Mouse (Mus musculus) forebrain, embryonic 14.5 days (tissue): ENCODE measurements around the gene Il23a. TPM values are rescaled to one million over a fixed set of nuclear protein-coding genes. Genes with fewer than 3 reads are reported as not detected.

Experiments
- ATAC-seq: fragments of 200-750 bp; cut with Nextera tagmentation; 2 replicates; pipeline ENCODE4 v1.8.0; 2017; ENCODE audit warnings: mild to moderate bottlenecking, moderate library complexity
- DNase-seq: peaks from one replicate; pipeline ENCODE4 v3.0.0-alpha.2; 2015; ENCODE audit warnings: low spot score
- H3K27ac ChIP-seq: fragments of 300-500 bp; sonication (generic); 2 replicates; pipeline ENCODE4 v1.5.1; 2014; ENCODE audit warnings: low read depth, mild to moderate bottlenecking, control low read depth, low read length, moderate library complexity
- H3K27me3 ChIP-seq: fragments of 300-500 bp; sonication (generic); replicated peaks from 2 replicates; pipeline ENCODE4 v1.6.1; 2014; ENCODE audit warnings: low read length, control low read depth, mixed read lengths; ENCODE audit not compliant: control insufficient read depth, insufficient read depth
- H3K36me3 ChIP-seq: fragments of 300-500 bp; sonication (generic); 2 replicates; pipeline ENCODE4 v1.6.1; 2014; ENCODE audit warnings: low read length, control low read depth; ENCODE audit not compliant: control insufficient read depth, insufficient read depth
- H3K4me1 ChIP-seq: fragments of 300-500 bp; sonication (generic); 2 replicates; pipeline ENCODE4 v1.6.1; 2014; ENCODE audit warnings: antibody characterized with exemption, low read length, control low read depth; ENCODE audit not compliant: control insufficient read depth, insufficient read depth
- H3K4me2 ChIP-seq: fragments of 300-500 bp; sonication (generic); 2 replicates; pipeline ENCODE4 v1.6.1; 2014; ENCODE audit warnings: mild to moderate bottlenecking, control low read depth, low read length
- H3K4me3 ChIP-seq: fragments of 300-500 bp; sonication (generic); 2 replicates; pipeline ENCODE4 v1.5.1; 2014; ENCODE audit warnings: low read depth, low read length, control low read depth
- H3K9ac ChIP-seq: fragments of 300-500 bp; sonication (generic); 2 replicates; pipeline ENCODE4 v1.6.1; 2014; ENCODE audit warnings: mild to moderate bottlenecking, low read length, control low read depth, moderate library complexity
- H3K9me3 ChIP-seq: fragments of 300-500 bp; sonication (generic); replicated peaks from 2 replicates; pipeline ENCODE4 v1.6.1; 2016; ENCODE audit warnings: low read length, control low read depth, mixed read lengths; ENCODE audit not compliant: control insufficient read depth
- WGBS: fragments of 180-500 bp; shearing (Covaris S2); extraction: QIAGEN DNeasy Blood & Tissue Kit; methylation state at CpG from one replicate; pipeline ENCODE4 v1.1.7; 2014; 5-methylcytosine and 5-hydroxymethylcytosine counted together
- polyA plus RNA-seq: library from polyadenylated mRNA; unstranded; fragments of >200 nt; fragmentation: Nextera tagmentation; extraction: Ambion mirVana; gene quantifications from 2 replicates; pipeline ENCODE4 v1.2.1, GENCODE M21; 2014

The Il23a gene
- polyA plus RNA-seq, 1 experiment from 2014 or later: not detected

- Histone ChIP-seq H3K27ac (no peak overlapping the region), H3K27me3 (no peaks in the 10 kb centered on the region), H3K4me1 (peaks cover 16% of the 10 kb centered on the region), H3K4me3 (peak overlapping the region; percentile 93), H3K9ac (peak overlapping the region; percentile 98), H3K4me2 (peak overlapping the region; percentile 85), H3K9me3 (no peaks in the 10 kb centered on the region), H3K36me3 (peaks cover 58% of the 10 kb centered on the region)
- DNase-seq (no peak), ATAC-seq (no peak)
- WGBS: 61% methylated on average over 12 of the region's 12 CpGs
These were observed 23.1 kb upstream of the Il23a start for GRCm38 (mm10) chr10:128321641-128322040.

- Histone ChIP-seq H3K9me3 (no peaks in the 10 kb centered on the region), H3K4me3 (no peak overlapping the region), H3K9ac (no peak overlapping the region), H3K36me3 (peaks cover 87% of the 10 kb centered on the region), H3K4me2 (no peak overlapping the region), H3K4me1 (no peaks in the 10 kb centered on the region), H3K27me3 (no peaks in the 10 kb centered on the region), H3K27ac (no peak overlapping the region)
- WGBS: 94% methylated on average over 8 of the region's 8 CpGs
- ATAC-seq (no peak), DNase-seq (no peak)
These were observed 17.0 kb upstream of the Il23a start for GRCm38 (mm10) chr10:128315578-128315977.

DNA sequence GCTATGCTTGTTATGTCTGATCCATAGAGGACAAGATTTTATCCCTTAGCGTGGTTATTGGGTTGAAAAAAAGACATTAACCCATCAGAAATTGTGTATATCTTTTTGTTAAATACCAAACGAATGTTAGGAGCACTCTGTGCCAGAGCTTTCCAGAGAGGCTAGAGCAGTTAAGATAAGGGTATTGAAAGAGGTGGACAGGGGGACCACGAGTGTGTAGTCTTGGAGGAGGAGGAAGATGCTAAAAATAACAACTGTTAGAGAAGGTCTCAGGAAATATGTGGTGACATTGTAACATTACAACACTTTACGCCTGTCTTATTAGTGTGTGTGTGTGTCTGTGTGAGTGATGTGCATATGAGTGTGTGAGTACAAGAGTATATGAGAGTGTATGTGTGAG lies 12.3 kb upstream of the Il23a start:
- peaks cover 66% of the 10 kb centered on the region for H3K36me3 ChIP-seq
- ATAC-seq: no peak

DNA sequence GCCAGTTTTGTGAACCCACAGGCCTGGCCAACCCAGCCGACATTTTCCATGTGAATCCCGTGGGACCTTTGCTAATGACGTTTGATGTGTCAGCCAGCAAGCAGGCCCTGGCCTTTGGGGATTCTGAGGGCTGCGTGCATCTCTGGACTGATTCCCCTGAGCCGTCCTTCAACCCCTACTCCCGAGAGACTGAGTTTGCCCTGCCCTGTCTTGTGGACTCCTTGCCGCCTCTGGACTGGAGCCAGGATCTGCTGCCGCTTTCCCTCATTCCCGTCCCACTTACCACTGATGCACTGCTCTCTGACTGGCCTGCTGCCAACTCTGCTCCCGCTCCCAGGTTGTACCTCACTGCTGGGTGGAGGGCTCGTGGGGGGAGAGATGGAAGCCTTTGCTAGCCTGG lies 11.6 kb upstream of the Il23a start:
- ATAC-seq (0 out of 2 replicates have a peak, but pooled peaks have one; percentile 44), DNase-seq (peak; percentile 57)
- Histone ChIP-seq H3K27ac (no peak overlapping the region), H3K36me3 (peaks cover 61% of the 10 kb centered on the region), H3K4me3 (no peak overlapping the region), H3K27me3 (no peaks in the 10 kb centered on the region), H3K9ac (no peak overlapping the region), H3K4me2 (no peak overlapping the region), H3K9me3 (no peaks in the 10 kb centered on the region), H3K4me1 (no peaks in the 10 kb centered on the region; the same call in 1 of the 2 replicates)
- 37% methylated on average over 11 of the region's 11 CpGs for WGBS

More for the DNA sequence above, 12.3 kb upstream of the Il23a start:
- Histone ChIP-seq H3K4me3 (no peak overlapping the region), H3K9ac (no peak overlapping the region), H3K4me1 (no peaks in the 10 kb centered on the region; the same call in 1 of the 2 replicates), H3K9me3 (no peaks in the 10 kb centered on the region), H3K27ac (no peak overlapping the region), H3K4me2 (no peak overlapping the region), H3K27me3 (no peaks in the 10 kb centered on the region)
- DNase-seq: no peak
- WGBS: 88% methylated on average over 4 of the region's 4 CpGs

- H3K9me3 ChIP-seq: no peaks in the 10 kb centered on the region
- no peak overlapping the region for H3K4me2 ChIP-seq
- ATAC-seq: no peak
- peaks cover 56% of the 10 kb centered on the region for H3K36me3 ChIP-seq
- 86% methylated on average over 7 of the region's 7 CpGs for WGBS
- no peaks in the 10 kb centered on the region; the same call in 1 of the 2 replicates for H3K4me1 ChIP-seq
- no peak overlapping the region for H3K4me3 ChIP-seq
- H3K9ac ChIP-seq: no peak overlapping the region
- DNase-seq: no peak
- H3K27me3 ChIP-seq: no peaks in the 10 kb centered on the region
- H3K27ac ChIP-seq: no peak overlapping the region
These were observed 11.1 kb upstream of the Il23a start for GRCm38 (mm10) chr10:128309654-128310053.

DNA sequence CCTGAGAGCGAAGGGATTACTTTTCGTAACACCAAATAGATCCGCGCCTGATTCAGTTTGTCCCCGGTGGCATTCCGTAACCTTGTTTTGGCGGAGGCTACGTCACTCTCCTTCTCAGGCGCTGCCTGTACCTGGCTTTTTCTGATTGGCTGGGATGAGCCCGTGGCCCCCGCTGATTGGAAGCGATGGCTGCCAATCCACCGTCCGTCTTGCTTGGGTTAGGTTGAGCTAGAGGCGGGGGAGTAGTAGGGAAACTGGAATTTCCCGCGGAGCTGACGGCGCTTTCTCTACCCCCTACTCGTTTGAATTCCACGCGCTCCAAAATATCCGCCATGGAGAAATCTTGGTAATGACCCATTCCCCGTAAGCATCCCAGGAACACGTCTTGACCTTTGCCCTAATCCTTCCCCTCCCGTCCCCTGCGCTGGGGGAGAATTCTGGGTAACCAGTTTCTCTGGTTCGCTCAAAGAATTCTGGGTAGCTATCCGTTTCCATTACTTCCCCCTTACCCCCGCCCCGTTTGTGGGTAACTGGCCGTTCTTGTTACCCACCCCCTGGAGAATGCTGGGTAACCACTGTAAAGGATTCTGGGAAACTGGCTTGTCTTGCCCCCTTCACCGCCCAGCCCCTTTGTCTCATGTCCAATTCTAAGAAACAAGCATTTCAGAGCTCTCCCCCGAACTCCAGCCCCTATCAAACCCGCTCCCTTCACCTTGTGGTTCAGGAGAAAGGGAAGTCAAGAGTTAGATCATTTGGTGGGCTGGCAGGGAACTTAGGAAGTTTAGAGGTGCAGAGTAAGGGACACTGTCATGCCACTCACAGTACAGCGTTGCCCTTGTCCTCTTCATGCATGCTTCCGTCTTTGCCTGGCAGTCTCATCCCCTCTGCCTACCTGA lies 4.8 kb upstream of the Il23a start, which contains the start of gene Pan2:
Gene Pan2 (plus strand): TSS at position 210 of the 896 bp plus-strand sequence.
- H3K4me3 ChIP-seq: peak within 1 kb of the TSS; percentile 58
- H3K4me1 ChIP-seq: peaks cover 12% of the 10 kb centered on the region
- under 1% methylated on average over 37 of the region's 37 CpGs for WGBS
- ATAC-seq (peak; percentile 100), DNase-seq (peak; percentile 99)
- peak within 1 kb of the TSS; percentile 94 for H3K27ac ChIP-seq
- H3K4me2 ChIP-seq: peak within 1 kb of the TSS; percentile 77
- H3K27me3 ChIP-seq: no peaks in the 10 kb centered on the region
- H3K9me3 ChIP-seq: no peaks in the 10 kb centered on the region
- H3K36me3 ChIP-seq: peaks cover 4% of the 10 kb centered on the region
- peak within 1 kb of the TSS; percentile 91 for H3K9ac ChIP-seq

DNA sequence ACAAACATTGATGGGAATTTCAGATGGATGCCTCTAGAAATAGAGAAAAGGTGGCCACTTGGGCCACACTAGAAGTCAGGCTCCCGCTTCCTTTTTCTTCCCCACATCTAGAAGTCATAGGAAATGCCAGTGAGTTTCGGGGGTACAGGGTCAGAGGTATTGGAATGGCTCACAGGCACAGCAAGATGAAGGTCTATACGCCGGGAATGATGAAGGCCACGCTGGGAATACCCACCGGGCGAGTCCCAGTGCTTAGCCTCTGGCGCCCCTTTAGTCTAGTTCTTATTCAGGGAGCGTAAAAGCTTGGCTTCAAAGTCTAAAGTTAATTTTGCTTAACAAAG lies 4.2 kb upstream of the Il23a start:
- H3K4me3 ChIP-seq: peak overlapping the region; percentile 58
- no peak for DNase-seq
- under 1% methylated on average over 9 of the region's 9 CpGs for WGBS

DNA sequence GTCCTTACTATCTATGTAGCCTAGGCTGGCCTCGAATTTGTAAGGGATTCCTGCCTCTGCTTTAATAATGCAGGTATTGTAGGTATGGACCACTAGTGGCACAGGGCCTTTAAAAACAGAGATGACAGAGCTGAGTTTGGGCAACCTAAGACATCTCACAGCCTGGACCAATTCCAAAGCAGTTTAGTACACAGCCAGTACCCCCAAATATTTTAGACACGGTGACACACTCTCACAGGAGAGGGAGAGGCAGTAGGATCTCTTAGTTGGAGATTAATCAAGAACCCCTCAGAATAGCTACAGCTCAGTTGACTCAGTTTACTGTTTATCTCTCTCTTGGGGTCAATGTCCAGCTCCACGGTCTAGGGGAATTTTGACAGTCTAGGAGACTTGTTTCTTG lies 3.8 kb upstream of the Il23a start:
- peak overlapping the region; percentile 77 for H3K4me2 ChIP-seq
- H3K36me3 ChIP-seq: 0 out of 2 replicates have a peak, but pooled peaks cover 3% of the 10 kb centered on the region
- H3K27me3 ChIP-seq: no peaks in the 10 kb centered on the region
- H3K27ac ChIP-seq: peak overlapping the region; percentile 94; the same call in 1 of the 2 replicates
- WGBS: 39% methylated on average over 3 of the region's 3 CpGs
- H3K9me3 ChIP-seq: no peaks in the 10 kb centered on the region
- H3K4me1 ChIP-seq: peaks cover 12% of the 10 kb centered on the region
- ATAC-seq (no peak), DNase-seq (no peak)
- peak overlapping the region; percentile 91 for H3K9ac ChIP-seq
- peak overlapping the region; percentile 58 for H3K4me3 ChIP-seq

More for the DNA sequence above, 4.2 kb upstream of the Il23a start:
- Histone ChIP-seq H3K36me3 (0 out of 2 replicates have a peak, but pooled peaks cover 3% of the 10 kb centered on the region), H3K4me2 (peak overlapping the region; percentile 77), H3K27me3 (no peaks in the 10 kb centered on the region), H3K4me1 (peaks cover 12% of the 10 kb centered on the region), H3K9ac (peak overlapping the region; percentile 91), H3K9me3 (no peaks in the 10 kb centered on the region), H3K27ac (peak overlapping the region; percentile 94)
- peak; percentile 55 for ATAC-seq

DNA sequence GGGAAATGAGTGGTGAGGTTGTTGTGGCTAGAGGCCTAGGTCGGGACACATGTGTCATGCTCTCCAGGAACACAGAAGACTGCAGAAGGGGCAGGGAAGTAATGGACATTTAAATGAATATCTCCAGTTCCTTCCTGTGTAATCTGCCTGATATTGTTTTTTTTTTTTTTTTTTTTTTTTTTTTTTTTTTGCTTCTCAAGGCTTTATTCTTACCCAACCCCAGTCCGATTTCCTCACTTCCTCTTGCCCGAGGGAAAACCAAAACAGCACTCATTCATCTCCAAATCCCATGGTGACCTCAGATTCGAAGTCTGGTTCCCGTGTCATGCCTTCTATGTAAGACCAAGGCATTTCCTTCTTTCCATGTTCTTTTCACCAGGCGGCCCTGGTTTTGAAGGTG lies 309 bp downstream of the Il23a start:
- no peaks in the 10 kb centered on the region for H3K9me3 ChIP-seq
- H3K4me1 ChIP-seq: peaks cover 10% of the 10 kb centered on the region
- WGBS: 83% methylated on average over 6 of the region's 6 CpGs
- no peak for DNase-seq
- no peak overlapping the region for H3K4me2 ChIP-seq
- no peaks in the 10 kb centered on the region for H3K36me3 ChIP-seq
- no peak for ATAC-seq
- H3K4me3 ChIP-seq: no peak overlapping the region
- no peaks in the 10 kb centered on the region for H3K27me3 ChIP-seq
- H3K9ac ChIP-seq: no peak overlapping the region
- H3K27ac ChIP-seq: no peak overlapping the region
